Mouse (Mus musculus) telencephalon, adult 2 months (tissue): ENCODE results near the gene Sdf4.

Source experiments
- DNase-seq: peaks from one replicate; pipeline ENCODE4 v3.0.0-alpha.2; 2011; ENCODE audit warnings: low read depth, low spot score

Gene Sdf4

DNA sequence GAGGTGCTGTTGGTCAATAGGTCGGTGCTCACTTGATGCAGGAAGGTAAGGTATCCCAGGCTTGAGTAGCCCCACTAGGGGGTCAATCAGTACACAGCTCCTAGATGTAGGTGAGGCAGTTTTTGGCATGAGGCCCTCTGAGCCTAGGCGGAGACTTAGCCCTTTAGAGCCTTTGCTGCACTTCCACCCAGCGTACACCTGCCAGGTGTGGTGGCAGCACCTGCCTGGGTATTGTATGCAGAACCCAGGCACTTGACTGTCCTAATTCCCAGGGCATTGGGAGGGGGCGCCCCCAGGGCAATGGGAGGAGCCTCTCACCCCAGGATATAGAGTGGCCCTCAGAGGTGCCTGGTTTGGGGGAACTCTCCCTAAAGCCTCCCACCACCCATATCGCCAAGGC lies 62.5 kb downstream of the Sdf4 start:
- no peak for DNase-seq

DNA sequence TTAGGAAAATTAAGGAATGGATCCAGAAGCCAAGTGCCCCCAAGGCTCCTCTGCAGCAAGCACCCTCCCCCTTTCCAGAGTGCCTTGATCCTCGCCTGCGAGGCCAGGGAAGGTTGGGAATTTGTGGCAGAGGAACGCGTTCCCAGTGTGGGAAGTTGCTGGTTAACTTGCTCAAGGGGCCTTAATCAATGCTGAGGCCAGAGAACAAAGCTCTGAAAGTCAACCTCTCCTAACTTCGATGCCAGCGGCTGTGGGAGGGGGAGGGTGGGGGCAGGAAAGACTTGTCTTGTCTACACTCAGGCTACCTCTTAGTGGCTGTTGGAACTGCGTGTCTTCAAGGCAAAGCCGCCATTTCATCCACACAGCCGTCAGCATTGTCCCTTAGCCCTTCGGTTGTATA lies 65.0 kb downstream of the Sdf4 start:
- DNase-seq, result no peak

DNA sequence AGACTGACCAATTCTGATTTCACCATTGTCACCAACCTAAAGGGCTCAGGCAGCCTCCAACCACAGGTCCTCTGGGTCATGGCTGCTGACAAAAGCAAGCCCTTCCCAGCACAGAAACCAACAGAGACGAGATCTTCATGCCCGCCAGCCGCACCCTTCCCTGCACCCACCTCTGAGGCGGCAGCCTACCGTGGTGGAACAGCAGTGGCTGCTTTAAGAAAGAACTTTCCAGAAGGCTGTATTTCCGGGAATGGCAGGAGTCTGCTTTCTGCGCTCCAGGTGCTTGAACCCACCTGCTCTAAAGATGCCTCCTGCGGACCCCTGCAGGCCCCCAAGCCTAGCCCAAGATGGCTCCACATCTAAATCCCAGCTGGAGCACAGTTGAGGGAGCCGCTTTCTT lies 66.2 kb downstream of the Sdf4 start:
- no peak for DNase-seq

DNA sequence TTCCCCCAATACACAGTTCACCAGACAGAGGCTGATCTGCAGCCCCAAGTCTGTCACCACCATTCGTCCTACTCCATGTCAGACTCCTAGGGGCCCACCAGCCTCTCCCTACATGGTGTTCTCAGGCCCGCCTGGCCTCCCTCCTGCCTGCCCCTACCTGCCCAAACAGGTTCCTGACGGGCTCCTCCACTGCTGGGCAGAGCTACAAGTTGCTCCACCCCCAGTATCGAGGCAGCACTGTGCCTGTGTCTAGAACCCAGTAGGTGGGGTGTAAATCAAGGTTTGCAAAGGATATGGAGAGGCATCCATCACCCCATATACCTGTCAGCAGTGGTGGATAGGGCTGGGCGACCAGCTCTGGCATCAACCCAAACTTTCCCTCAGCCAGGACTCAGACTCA lies 66.6 kb downstream of the Sdf4 start, which contains the start of gene Ttll10:
Gene Ttll10 (minus strand): TSS at position 154 of the 400 bp plus-strand sequence.
- no peak for DNase-seq

DNA sequence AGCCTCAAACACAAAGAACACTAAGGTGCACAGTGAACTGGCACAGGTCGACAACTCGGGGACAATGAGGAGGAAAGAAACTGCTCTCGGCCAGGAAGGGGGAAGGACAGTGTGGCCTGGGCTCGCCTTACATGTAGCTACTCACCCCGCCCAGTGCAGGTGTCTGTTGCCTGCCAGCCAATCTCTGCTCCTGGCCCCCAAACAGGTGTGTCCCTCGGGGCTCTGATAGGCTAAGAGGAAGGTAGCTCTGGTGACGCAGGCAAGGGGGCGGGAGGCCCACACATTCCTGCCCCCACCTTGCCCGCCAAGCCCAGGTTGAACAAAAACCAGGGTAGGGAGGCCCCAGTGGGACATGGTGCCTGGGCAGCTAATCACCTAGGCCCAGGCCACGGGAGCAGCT lies 67.0 kb downstream of the Sdf4 start:
- no peak for DNase-seq
